Mouse (Mus musculus): ENCODE data around the gene Pde4dip. TPM values are rescaled to one million over a fixed set of nuclear protein-coding genes. Genes with fewer than 3 reads are reported as not detected.

Gene Pde4dip
- polyA plus RNA-seq, 1 experiment from 2014 or later: 22.8 TPM

- Histone ChIP-seq H3K36me3 (peaks cover 23% of the 10 kb centered on the region), H3K27ac (no peak overlapping the region), H3K4me3 (no peak overlapping the region), H3K4me1 (peaks cover 9% of the 10 kb centered on the region; the same call in 1 of the 2 replicates), H3K27me3 (ENCODE audit: low read depth, poor library complexity, severe bottlenecking) (no peaks in the 10 kb centered on the region), H3K9me3 (replicated peaks) (no peaks in the 10 kb centered on the region)
- WGBS: 82% methylated on average over 5 of the region's 5 CpGs
- DNase-seq (ENCODE audit: low spot score): no peak
Observed at GRCm38 (mm10) chr3:97735575-97735974, 152.9 kb downstream of the Pde4dip start.

DNA sequence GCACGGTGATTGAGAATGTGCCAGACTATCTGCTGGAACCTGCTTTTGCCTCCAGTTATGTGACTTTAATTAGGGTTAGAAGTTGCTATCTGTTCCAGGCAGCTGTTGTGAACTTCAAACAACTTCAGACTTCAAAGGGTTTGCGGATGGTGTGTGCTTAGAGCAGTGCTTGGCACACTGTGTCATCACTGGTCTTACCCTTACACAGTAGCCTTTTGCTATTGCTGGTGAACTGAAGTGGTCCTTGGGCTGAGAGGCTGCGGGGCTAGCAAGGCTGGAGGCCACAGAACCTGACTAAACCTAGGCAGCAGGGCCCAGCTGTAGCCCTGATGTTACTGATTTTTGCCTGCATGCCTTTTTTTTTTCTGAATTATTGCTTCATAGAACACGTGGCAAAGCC lies 154.2 kb downstream of the Pde4dip start:
- H3K4me1 ChIP-seq: peaks cover 9% of the 10 kb centered on the region; the same call in 1 of the 2 replicates
- H3K36me3 ChIP-seq: peaks cover 10% of the 10 kb centered on the region; the same call in 1 of the 2 replicates
- H3K27ac ChIP-seq: no peak overlapping the region
- H3K4me3 ChIP-seq: no peak overlapping the region
- H3K9me3 ChIP-seq (replicated peaks): no peaks in the 10 kb centered on the region
- H3K27me3 ChIP-seq (ENCODE audit: low read depth, poor library complexity, severe bottlenecking): no peaks in the 10 kb centered on the region
- 50% methylated on average over 4 of the region's 4 CpGs for WGBS
- no peak for DNase-seq (ENCODE audit: low spot score)

DNA sequence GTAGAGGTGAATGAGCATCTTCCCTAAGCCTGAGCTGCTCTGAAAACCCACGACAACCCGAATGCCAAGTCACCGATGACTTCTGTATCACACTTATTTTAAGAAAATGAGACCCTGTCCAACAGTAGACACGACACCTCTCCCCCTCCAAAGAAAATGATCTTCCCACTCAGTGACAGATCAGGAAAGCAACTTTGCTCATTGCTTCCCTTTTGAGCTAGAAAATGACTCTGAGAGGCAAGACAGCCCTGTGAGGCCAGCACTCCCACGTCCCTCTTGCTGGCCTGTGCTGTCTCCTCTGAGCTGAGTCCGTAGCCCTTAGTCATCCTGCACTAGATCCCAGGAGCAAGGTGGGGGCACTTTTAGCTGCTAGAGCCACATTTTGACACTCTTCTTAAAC lies 155.9 kb downstream of the Pde4dip start:
- no peak overlapping the region for H3K27ac ChIP-seq
- 92% methylated on average over 6 of the region's 6 CpGs for WGBS
- H3K27me3 ChIP-seq (ENCODE audit: low read depth, poor library complexity, severe bottlenecking): no peaks in the 10 kb centered on the region
- H3K9me3 ChIP-seq (replicated peaks): no peaks in the 10 kb centered on the region
- DNase-seq (ENCODE audit: low spot score): no peak
- peaks cover 9% of the 10 kb centered on the region; the same call in 1 of the 2 replicates for H3K4me1 ChIP-seq
- H3K4me3 ChIP-seq: no peak overlapping the region
- H3K36me3 ChIP-seq: peaks cover 4% of the 10 kb centered on the region; the same call in 1 of the 2 replicates

- 86% methylated on average over 7 of the region's 7 CpGs for WGBS
- Histone ChIP-seq H3K36me3 (no peaks in the 10 kb centered on the region), H3K9me3 (replicated peaks) (no peaks in the 10 kb centered on the region), H3K4me1 (peaks cover 9% of the 10 kb centered on the region; the same call in 1 of the 2 replicates), H3K27ac (no peak overlapping the region), H3K27me3 (ENCODE audit: low read depth, poor library complexity, severe bottlenecking) (no peaks in the 10 kb centered on the region), H3K4me3 (no peak overlapping the region)
- DNase-seq (ENCODE audit: low spot score): no peak
Observed at GRCm38 (mm10) chr3:97730624-97731023, 157.9 kb downstream of the Pde4dip start.

DNA sequence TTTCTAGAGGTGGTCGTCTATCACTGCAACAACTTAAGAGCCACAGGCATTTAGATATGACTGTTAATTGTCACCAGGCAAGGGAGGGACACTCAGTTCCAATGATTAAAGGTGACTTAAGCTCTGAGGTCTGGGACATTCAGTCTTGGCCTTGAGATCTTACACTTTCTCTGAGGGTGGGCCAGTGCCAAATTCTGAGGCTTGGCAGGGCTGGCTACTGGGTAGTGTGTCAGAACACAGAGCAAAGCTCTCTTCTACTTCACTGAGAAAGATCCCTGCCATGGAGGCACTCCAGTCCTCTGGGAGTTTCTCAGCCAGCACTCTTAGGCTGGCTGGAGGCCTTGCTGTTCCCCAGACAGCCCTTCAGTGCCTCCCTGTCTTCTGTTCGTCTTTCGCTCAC lies 158.4 kb downstream of the Pde4dip start:
- 81% methylated on average over 3 of the region's 3 CpGs for WGBS
- Histone ChIP-seq H3K4me1 (peaks cover 9% of the 10 kb centered on the region; the same call in 1 of the 2 replicates), H3K36me3 (no peaks in the 10 kb centered on the region), H3K27me3 (ENCODE audit: low read depth, poor library complexity, severe bottlenecking) (no peaks in the 10 kb centered on the region), H3K9me3 (replicated peaks) (no peaks in the 10 kb centered on the region), H3K4me3 (no peak overlapping the region), H3K27ac (no peak overlapping the region)
- DNase-seq (ENCODE audit: low spot score): no peak

GRCm38 (mm10) chr3:97727801-97728200 lies 160.7 kb downstream of the Pde4dip start:
- H3K4me3 ChIP-seq: no peak overlapping the region
- H3K4me1 ChIP-seq: no peaks in the 10 kb centered on the region
- H3K9me3 ChIP-seq (replicated peaks): 0 out of 2 replicates have a peak, but pooled peaks cover 2% of the 10 kb centered on the region
- 83% methylated on average over 2 of the region's 2 CpGs for WGBS
- no peak for DNase-seq (ENCODE audit: low spot score)
- H3K36me3 ChIP-seq: no peaks in the 10 kb centered on the region
- H3K27ac ChIP-seq: no peak overlapping the region
- no peaks in the 10 kb centered on the region for H3K27me3 ChIP-seq (ENCODE audit: low read depth, poor library complexity, severe bottlenecking)

DNA sequence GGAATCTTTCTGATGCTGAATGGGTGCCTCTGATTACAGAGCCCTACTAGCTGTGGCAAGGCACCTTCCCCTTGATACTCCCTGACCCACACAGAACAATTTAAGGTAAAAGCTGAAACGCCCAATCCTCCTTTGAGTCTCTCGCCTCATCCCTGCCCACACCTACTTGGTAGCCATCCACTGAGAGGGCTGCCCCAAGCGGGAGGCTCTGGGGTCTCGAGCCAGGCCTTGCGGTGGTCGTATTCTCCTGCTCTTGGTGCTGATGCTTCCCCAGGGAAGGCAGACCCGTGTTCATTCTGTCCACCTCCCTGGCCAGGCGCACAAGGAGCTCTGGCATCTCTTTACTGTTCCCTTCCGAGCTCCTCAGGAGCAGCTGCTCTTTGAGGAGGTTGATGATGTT lies 169.4 kb downstream of the Pde4dip start:
- Histone ChIP-seq H3K27me3 (ENCODE audit: low read depth, poor library complexity, severe bottlenecking) (no peaks in the 10 kb centered on the region), H3K36me3 (no peaks in the 10 kb centered on the region), H3K4me1 (no peaks in the 10 kb centered on the region), H3K9me3 (replicated peaks) (0 out of 2 replicates have a peak, but pooled peaks cover 2% of the 10 kb centered on the region), H3K27ac (no peak overlapping the region), H3K4me3 (no peak overlapping the region)
- DNase-seq (ENCODE audit: low spot score): no peak
- 84% methylated on average over 9 of the region's 9 CpGs for WGBS

- no peaks in the 10 kb centered on the region for H3K27me3 ChIP-seq (ENCODE audit: low read depth, poor library complexity, severe bottlenecking)
- no peaks in the 10 kb centered on the region for H3K4me1 ChIP-seq
- no peak overlapping the region for H3K27ac ChIP-seq
- H3K36me3 ChIP-seq: no peaks in the 10 kb centered on the region
- no peak overlapping the region for H3K4me3 ChIP-seq
- DNase-seq (ENCODE audit: low spot score): no peak
- no peaks in the 10 kb centered on the region for H3K9me3 ChIP-seq (replicated peaks)
- 93% methylated on average over 1 of the region's 1 CpGs for WGBS
Observed at GRCm38 (mm10) chr3:97715922-97716321, 172.6 kb downstream of the Pde4dip start.

DNA sequence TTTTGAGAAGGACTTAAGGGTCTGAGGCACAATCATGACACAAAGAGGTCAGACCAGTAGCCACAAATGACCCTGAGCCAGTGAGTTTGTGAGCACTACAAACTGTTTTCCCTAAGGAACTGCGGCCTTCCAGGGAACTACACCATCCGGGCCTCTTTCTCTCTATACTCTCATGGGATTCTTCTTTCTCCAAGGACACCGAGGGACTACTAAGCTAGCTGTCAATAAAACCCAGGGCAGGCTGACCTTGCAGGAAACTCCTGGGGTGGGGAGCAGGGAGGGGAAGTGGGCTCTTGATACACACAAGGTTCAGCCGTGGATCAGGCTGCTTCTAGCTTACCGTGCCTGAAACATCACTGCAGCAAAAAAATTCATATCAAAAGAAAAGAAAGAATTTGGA lies 177.6 kb downstream of the Pde4dip start:
- H3K9me3 ChIP-seq (replicated peaks): no peaks in the 10 kb centered on the region
- no peak overlapping the region for H3K4me3 ChIP-seq
- H3K27ac ChIP-seq: no peak overlapping the region
- WGBS: 71% methylated on average over 5 of the region's 5 CpGs
- H3K4me1 ChIP-seq: no peaks in the 10 kb centered on the region
- H3K27me3 ChIP-seq (ENCODE audit: low read depth, poor library complexity, severe bottlenecking): no peaks in the 10 kb centered on the region
- no peak for DNase-seq (ENCODE audit: low spot score)
- no peaks in the 10 kb centered on the region for H3K36me3 ChIP-seq

DNA sequence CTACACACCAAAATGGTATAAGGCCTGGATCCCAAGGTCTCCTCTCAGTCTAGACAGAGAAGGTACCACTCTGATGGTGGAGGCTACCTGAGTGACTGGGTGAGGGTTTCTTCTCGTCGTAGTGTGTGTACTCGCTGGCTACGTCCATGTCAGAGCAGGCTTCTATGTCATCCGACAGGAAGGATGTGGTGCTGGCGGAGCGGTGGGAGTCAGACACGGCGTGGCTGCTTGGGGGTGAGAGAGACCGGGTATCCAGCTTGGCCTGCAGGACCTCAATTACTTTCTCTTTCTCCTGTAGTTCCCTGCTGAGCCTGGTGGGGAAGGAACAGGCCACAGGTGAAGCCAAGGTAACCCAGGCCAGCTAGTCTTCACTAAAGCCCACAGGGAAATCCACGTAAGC lies 178.4 kb downstream of the Pde4dip start:
- no peaks in the 10 kb centered on the region for H3K9me3 ChIP-seq (replicated peaks)
- no peaks in the 10 kb centered on the region for H3K27me3 ChIP-seq (ENCODE audit: low read depth, poor library complexity, severe bottlenecking)
- H3K4me1 ChIP-seq: no peaks in the 10 kb centered on the region
- 92% methylated on average over 11 of the region's 11 CpGs for WGBS
- no peaks in the 10 kb centered on the region for H3K36me3 ChIP-seq
- DNase-seq (ENCODE audit: low spot score): no peak
- no peak overlapping the region for H3K4me3 ChIP-seq
- 0 out of 2 replicates have a peak overlapping the region, but pooled peaks have one; percentile 28 for H3K27ac ChIP-seq

- Histone ChIP-seq H3K27me3 (ENCODE audit: low read depth, poor library complexity, severe bottlenecking) (no peaks in the 10 kb centered on the region), H3K4me1 (no peaks in the 10 kb centered on the region; the same call in 1 of the 2 replicates), H3K4me3 (no peak overlapping the region), H3K9me3 (replicated peaks) (no peaks in the 10 kb centered on the region), H3K36me3 (no peaks in the 10 kb centered on the region), H3K27ac (no peak overlapping the region)
- 88% methylated on average over 4 of the region's 4 CpGs for WGBS
- DNase-seq (ENCODE audit: low spot score): no peak
Observed at GRCm38 (mm10) chr3:97706561-97706960, 181.9 kb downstream of the Pde4dip start.

- Histone ChIP-seq H3K36me3 (no peaks in the 10 kb centered on the region), H3K9me3 (replicated peaks) (no peaks in the 10 kb centered on the region), H3K27me3 (ENCODE audit: low read depth, poor library complexity, severe bottlenecking) (no peaks in the 10 kb centered on the region), H3K4me3 (no peak overlapping the region), H3K27ac (no peak overlapping the region), H3K4me1 (no peaks in the 10 kb centered on the region; the same call in 1 of the 2 replicates)
- DNase-seq (ENCODE audit: low spot score): no peak
- 90% methylated on average over 3 of the region's 3 CpGs for WGBS
Observed at GRCm38 (mm10) chr3:97705508-97705907, 183.0 kb downstream of the Pde4dip start.

- 94% methylated on average over 11 of the region's 11 CpGs for WGBS
- H3K4me3 ChIP-seq: no peak overlapping the region
- no peak overlapping the region for H3K27ac ChIP-seq
- no peak for DNase-seq (ENCODE audit: low spot score)
- no peaks in the 10 kb centered on the region for H3K9me3 ChIP-seq (replicated peaks)
- H3K36me3 ChIP-seq: no peaks in the 10 kb centered on the region
- no peaks in the 10 kb centered on the region for H3K27me3 ChIP-seq (ENCODE audit: low read depth, poor library complexity, severe bottlenecking)
- H3K4me1 ChIP-seq: no peaks in the 10 kb centered on the region; the same call in 1 of the 2 replicates
Observed at GRCm38 (mm10) chr3:97702448-97703080, 185.9 kb downstream of the Pde4dip start.
